Mouse (Mus musculus) MEL (cell line): ENCODE measurements around the gene A2ml1. TPM values are rescaled to one million over a fixed set of nuclear protein-coding genes. Genes with fewer than 3 reads are reported as not detected.

Experiments used
- DNase-seq: peaks from one replicate; pipeline ENCODE4 v3.0.0; 2011; ENCODE audit warnings: low read depth, low spot score
- H3K27ac ChIP-seq: 2 replicates; pipeline ENCODE4 v1.5.1; 2012; ENCODE audit warnings: low read depth, mild to moderate bottlenecking, control low read depth, low read length, moderate library complexity; ENCODE audit not compliant: control insufficient read depth
- H3K27me3 ChIP-seq, 2 experiments: fragments of 150-350 bp in 1 of 2; sonication (generic) in 1 of 2; 2 replicates each; pipeline ENCODE4 v1.6.1; 2012; ENCODE audit warnings: low read length in 2 of 2, mild to moderate bottlenecking in 2 of 2, improper control_type of control experiment in 1 of 2, moderate library complexity in 1 of 2; ENCODE audit not compliant: insufficient read depth in 2 of 2, control insufficient read depth in 1 of 2
- H3K36me3 ChIP-seq, 2 experiments: 2 replicates each; pipeline ENCODE4 v1.6.1; 2012 to 2014; ENCODE audit warnings: low read length in 2 of 2, improper control_type of control experiment in 1 of 2, inconsistent platforms in 1 of 2, mild to moderate bottlenecking in 1 of 2; ENCODE audit not compliant: insufficient read depth in 2 of 2, control insufficient read depth in 1 of 2
- H3K4me1 ChIP-seq, 2 experiments: fragments of 150-350 bp in 1 of 2; sonication (generic) in 1 of 2; 2 replicates each; pipeline ENCODE4 v1.6.1; 2012; ENCODE audit warnings: low read length in 2 of 2, improper control_type of control experiment in 1 of 2, mild to moderate bottlenecking in 1 of 2; ENCODE audit not compliant: insufficient read depth in 2 of 2, control insufficient read depth in 1 of 2
- H3K4me3 ChIP-seq, 2 experiments: fragments of 150-350 bp in 1 of 2; sonication (generic) in 1 of 2; 2 replicates each; pipeline ENCODE4 v1.5.1; 2012; ENCODE audit warnings: low read depth in 2 of 2, low read length in 2 of 2, mild to moderate bottlenecking in 2 of 2, moderate library complexity in 2 of 2, control low read depth in 1 of 2, improper control_type of control experiment in 1 of 2; ENCODE audit not compliant: control insufficient read depth in 1 of 2, insufficient read depth in 1 of 2
- H3K79me2 ChIP-seq: 2 replicates; pipeline ENCODE4 v1.6.1; 2012; ENCODE audit warnings: mild to moderate bottlenecking, low read length, moderate library complexity; ENCODE audit not compliant: control insufficient read depth, poor library complexity, insufficient read depth
- H3K9ac ChIP-seq: 2 replicates; pipeline ENCODE4 v1.6.1; 2012; ENCODE audit warnings: low read depth, mild to moderate bottlenecking, control low read depth, low read length, moderate library complexity; ENCODE audit not compliant: control insufficient read depth, poor library complexity, severe bottlenecking
- H3K9me3 ChIP-seq: fragments of 150-350 bp; sonication (generic); replicated peaks from 2 replicates; pipeline ENCODE4 v1.6.1; 2012; ENCODE audit warnings: mild to moderate bottlenecking, low read length, improper control_type of control experiment, moderate library complexity; ENCODE audit not compliant: insufficient read depth
- BHLHE40 ChIP-seq: IDR thresholded peaks from 2 replicates; pipeline ENCODE4 v1.6.1; 2012; ENCODE audit warnings: low read depth, mild to moderate bottlenecking, inconsistent platforms, low read length, improper control_type of control experiment, borderline replicate concordance
- CHD1 ChIP-seq: IDR thresholded peaks from 2 replicates; pipeline ENCODE4 v1.6.1; 2012; ENCODE audit warnings: low read depth, mild to moderate bottlenecking, inconsistent platforms, low read length, improper control_type of control experiment
- CTCF ChIP-seq, 3 experiments: IDR thresholded peaks in 2 of 3; conservative IDR thresholded peaks in 1 of 3; 2 replicates each; pipeline ENCODE4 v1.5.1; 2011 to 2012; ENCODE audit warnings: low read length in 3 of 3, low read depth in 2 of 3, mild to moderate bottlenecking in 2 of 3, improper control_type of control experiment in 1 of 3, inconsistent platforms in 1 of 3, mixed read lengths in 1 of 3, moderate library complexity in 1 of 3; ENCODE audit not compliant: control insufficient read depth in 1 of 3, insufficient read depth in 1 of 3, poor library complexity in 1 of 3, severe bottlenecking in 1 of 3
- EP300 ChIP-seq, 2 experiments: IDR thresholded peaks; 2 replicates each; pipeline ENCODE4 v1.6.1; 2011; ENCODE audit warnings: improper control_type of control experiment in 2 of 2, low read length in 2 of 2, low read depth in 1 of 2, mild to moderate bottlenecking in 1 of 2
- GABPA ChIP-seq: IDR thresholded peaks from 2 replicates; pipeline ENCODE4 v1.6.1; 2012; ENCODE audit warnings: low read depth, mild to moderate bottlenecking, inconsistent platforms, low read length, improper control_type of control experiment, moderate library complexity
- GATA1 ChIP-seq: IDR thresholded peaks from 2 replicates; pipeline ENCODE4 v1.6.1; 2011; ENCODE audit warnings: low read depth, low read length, improper control_type of control experiment
- HCFC1 ChIP-seq: IDR thresholded peaks from 2 replicates; pipeline ENCODE4 v1.6.1; 2012; ENCODE audit warnings: low read depth, mild to moderate bottlenecking, inconsistent platforms, low read length, improper control_type of control experiment, moderate library complexity
- JUND ChIP-seq: IDR thresholded peaks from 2 replicates; pipeline ENCODE4 v1.6.1; 2011; ENCODE audit warnings: low read depth, mild to moderate bottlenecking, improper control_type of control experiment, low read length
- KAT2A ChIP-seq: conservative IDR thresholded peaks from 2 replicates; pipeline ENCODE4 v1.6.1; 2012; ENCODE audit warnings: low read depth, low read length, improper control_type of control experiment, inconsistent platforms
- MAFK ChIP-seq: IDR thresholded peaks from 2 replicates; pipeline ENCODE4 v1.6.1; 2011; ENCODE audit warnings: low read depth, mild to moderate bottlenecking, low read length, improper control_type of control experiment, borderline replicate concordance
- MAX ChIP-seq: IDR thresholded peaks from 2 replicates; pipeline ENCODE4 v1.6.1; 2011; ENCODE audit warnings: low read length, improper control_type of control experiment
- MAZ ChIP-seq: IDR thresholded peaks from 2 replicates; pipeline ENCODE4 v1.6.1; 2012; ENCODE audit warnings: low read depth, mild to moderate bottlenecking, inconsistent platforms, low read length, improper control_type of control experiment
- MYC ChIP-seq: IDR thresholded peaks from 2 replicates; pipeline ENCODE4 v1.6.1; 2011; ENCODE audit warnings: low read depth, mild to moderate bottlenecking, low read length, improper control_type of control experiment, moderate library complexity
- NELFE ChIP-seq: IDR thresholded peaks from 2 replicates; pipeline ENCODE4 v1.6.1; 2011; ENCODE audit warnings: low read depth, low read length, improper control_type of control experiment
- NRF1 ChIP-seq: IDR thresholded peaks from 2 replicates; pipeline ENCODE4 v1.6.1; 2014; ENCODE audit warnings: low read depth, mild to moderate bottlenecking, inconsistent platforms, low read length, improper control_type of control experiment, moderate library complexity; ENCODE audit not compliant: poor library complexity, insufficient read depth, severe bottlenecking
- POLR2AphosphoS5 ChIP-seq: IDR thresholded peaks from 2 replicates; pipeline ENCODE4 v1.6.1; 2012; ENCODE audit warnings: low read depth, borderline replicate concordance, mild to moderate bottlenecking, inconsistent platforms, low read length, moderate library complexity, mixed read lengths
- RAD21 ChIP-seq: IDR thresholded peaks from 2 replicates; pipeline ENCODE4 v1.6.1; 2011; ENCODE audit warnings: mild to moderate bottlenecking, low read depth, low read length, improper control_type of control experiment
- SIN3A ChIP-seq: IDR thresholded peaks from 2 replicates; pipeline ENCODE4 v1.6.1; 2012; ENCODE audit warnings: low read length, improper control_type of control experiment, inconsistent platforms
- TAL1 ChIP-seq: IDR thresholded peaks from 2 replicates; pipeline ENCODE4 v1.6.1; 2012; ENCODE audit warnings: mild to moderate bottlenecking, inconsistent platforms, low read length, moderate library complexity, mixed read lengths
- TBP ChIP-seq: IDR thresholded peaks from 2 replicates; pipeline ENCODE4 v1.8.0; 2011; ENCODE audit warnings: low read depth, low read length, improper control_type of control experiment
- USF2 ChIP-seq, 2 experiments: IDR thresholded peaks; 2 replicates each; pipeline ENCODE4 v1.6.1; 2011 to 2012; ENCODE audit warnings: improper control_type of control experiment in 2 of 2, low read length in 2 of 2, borderline replicate concordance in 1 of 2, inconsistent platforms in 1 of 2, low read depth in 1 of 2, mild to moderate bottlenecking in 1 of 2; ENCODE audit not compliant: insufficient read depth in 1 of 2
- ZC3H11A ChIP-seq: IDR thresholded peaks from 2 replicates; pipeline ENCODE4 v1.6.1; 2012; ENCODE audit warnings: low read depth, mild to moderate bottlenecking, inconsistent platforms, low read length, improper control_type of control experiment
- ZKSCAN1 ChIP-seq: IDR thresholded peaks from 2 replicates; pipeline ENCODE4 v1.6.1; 2012; ENCODE audit warnings: low read depth, mild to moderate bottlenecking, inconsistent platforms, low read length, improper control_type of control experiment, moderate library complexity
- ZMIZ1 ChIP-seq: IDR thresholded peaks from 2 replicates; pipeline ENCODE4 v1.6.1; 2012; ENCODE audit warnings: low read depth, mild to moderate bottlenecking, inconsistent platforms, low read length, improper control_type of control experiment, moderate library complexity
- ZNF384 ChIP-seq: IDR thresholded peaks from 2 replicates; pipeline ENCODE4 v1.6.1; 2012; ENCODE audit warnings: low read depth, mild to moderate bottlenecking, inconsistent platforms, low read length, improper control_type of control experiment
- polyA plus RNA-seq, 2 experiments: library from polyadenylated mRNA; stranded (reverse) in 1 of 2; unstranded in 1 of 2; fragments of >175 nt in 1 of 2; fragments of >200 nt in 1 of 2; gene quantifications; 2 replicates each; pipeline versions ENCODE4 v1.2.1 to v1.2.4; 2012; ENCODE audit warnings: low replicate concordance in 2 of 2, low read depth in 1 of 2; ENCODE audit not compliant: insufficient read length in 2 of 2, insufficient read depth in 1 of 2, missing spikeins in 1 of 2
- total RNA-seq: library from RNA; depleted of rRNA; stranded (reverse); fragments of 300-350 nt; gene quantifications from 2 replicates; pipeline ENCODE4 v1.2.3, GENCODE M21; 2012

The A2ml1 gene
- total and polyA plus RNA-seq, 3 experiments = 0.08 to 0.25 TPM; not detected in 1

DNA sequence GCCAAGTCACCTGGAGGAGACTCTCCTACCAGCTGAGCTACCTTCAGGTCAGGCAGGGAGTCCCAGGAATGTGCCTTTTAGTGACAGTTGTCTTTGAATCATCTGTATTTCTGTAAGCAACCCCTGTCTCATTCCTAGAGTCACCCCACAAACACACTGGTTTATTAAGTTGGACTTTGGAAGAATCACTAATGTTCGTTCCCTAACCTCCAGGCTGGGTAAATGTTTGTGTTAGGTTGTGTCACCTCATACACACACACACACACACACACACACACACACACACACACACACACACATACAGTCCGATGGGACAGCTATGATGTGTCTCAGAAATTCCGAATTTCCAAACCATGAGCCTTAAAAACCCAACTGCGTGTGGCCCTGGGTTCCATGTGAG, 55.6 kb downstream of the A2ml1 start:
- Histone ChIP-seq H3K27me3 (no peaks in the 10 kb centered on the region), H3K9ac (no peak overlapping the region), H3K4me3 (no peak overlapping the region), H3K4me1 (0 out of 4 replicates have a peak, but pooled peaks cover 0 to 2% of the 10 kb centered on the region in 2 experiments), H3K79me2 (no peaks in the 10 kb centered on the region), H3K9me3 (no peaks in the 10 kb centered on the region), H3K27ac (no peak overlapping the region), H3K36me3 (peaks cover 0 to 3% of the 10 kb centered on the region in 2 experiments; a peak in 2 of 4 replicates)
- DNase-seq = no peak
- TF ChIP-seq CHD1 = no peak
- no peak for TF ChIP-seq MYC
- TF ChIP-seq RAD21 = no peak
- no peak for TF ChIP-seq EP300 (IDR thresholded peaks at IDR 0.05; ENCODE audit: low read depth in 1 of 2, low read length in 2 of 2)
- TF ChIP-seq KAT2A = no peak
- no peak for TF ChIP-seq ZC3H11A
- TF ChIP-seq POLR2AphosphoS5 = no peak
- TF ChIP-seq NRF1 = no peak
- TF ChIP-seq ZNF384 = no peak
- no peak for TF ChIP-seq SIN3A
- TF ChIP-seq TAL1 = no peak
- TF ChIP-seq JUND = no peak
- no peak for TF ChIP-seq ZMIZ1
- no peak for TF ChIP-seq NELFE
- TF ChIP-seq MAX = no peak
- TF ChIP-seq TBP = no peak
- no peak for TF ChIP-seq HCFC1
- no peak for TF ChIP-seq GATA1

DNA sequence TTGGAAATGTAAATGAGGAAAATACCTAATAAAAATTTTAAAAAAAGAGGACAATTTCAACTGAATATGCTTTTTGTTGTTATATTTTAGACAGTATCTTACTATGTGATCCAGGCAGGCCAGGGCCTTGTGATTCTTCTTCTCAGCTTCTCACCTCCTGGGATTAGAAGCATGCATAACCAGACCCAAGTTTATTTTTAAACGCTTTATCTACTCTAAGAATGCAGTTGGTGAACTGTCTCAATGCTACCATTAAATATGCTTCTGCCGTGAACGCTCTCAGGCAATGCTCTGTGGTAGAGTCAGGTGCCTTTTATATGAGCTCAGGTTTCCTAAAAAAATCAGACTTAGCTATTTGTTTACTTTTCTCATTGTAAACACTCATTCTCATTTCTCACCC, 58.0 kb downstream of the A2ml1 start:
- H3K9me3 ChIP-seq = no peaks in the 10 kb centered on the region
- no peak overlapping the region for H3K27ac ChIP-seq
- peaks cover 0 to 3% of the 10 kb centered on the region in 2 experiments; a peak in 2 of 4 replicates for H3K36me3 ChIP-seq
- 0 out of 4 replicates have a peak, but pooled peaks cover 0 to 2% of the 10 kb centered on the region in 2 experiments for H3K4me1 ChIP-seq
- TF ChIP-seq CTCF (IDR thresholded peaks at IDR 0.05 in 2 of 3, conservative IDR thresholded peaks at IDR 0.05 in 1 of 3; ENCODE audit: control insufficient read depth in 1 of 3, insufficient read depth in 1 of 3, low read depth in 2 of 3, low read length in 3 of 3, poor library complexity in 1 of 3, severe bottlenecking in 1 of 3) = no peak
- TF ChIP-seq MAFK = no peak
- no peak for TF ChIP-seq EP300 (IDR thresholded peaks at IDR 0.05; ENCODE audit: low read depth in 1 of 2, low read length in 2 of 2)
- no peak for TF ChIP-seq BHLHE40
- TF ChIP-seq MAZ = no peak
- TF ChIP-seq SIN3A = no peak
- no peak for TF ChIP-seq GABPA
- TF ChIP-seq JUND = no peak
- TF ChIP-seq USF2 (IDR thresholded peaks at IDR 0.05; ENCODE audit: borderline replicate concordance in 1 of 2, insufficient read depth in 1 of 2, low read depth in 1 of 2, low read length in 2 of 2) = no peak
- no peak for TF ChIP-seq ZKSCAN1
- no peaks in the 10 kb centered on the region for H3K79me2 ChIP-seq
- no peak overlapping the region for H3K4me3 ChIP-seq
- DNase-seq = no peak
- H3K27me3 ChIP-seq = no peaks in the 10 kb centered on the region
- H3K9ac ChIP-seq = no peak overlapping the region
